Mouse (Mus musculus): ENCODE measurements at regions not wholly inside any gene's neighbourhood (a gene's known extent, or its start where the extent isn't known, plus 50 kb on each side); places are given as distances from the start of the nearest gene placed in this dataset.
A peak's percentile ranks its signal among the peaks of the same experiment; 100 is the strongest.
"Not testable (repeated sequence)": the region's sequence is repeated elsewhere in the genome, so short reads cannot be mapped to it uniquely, and the experiment has no call there.

DNA sequence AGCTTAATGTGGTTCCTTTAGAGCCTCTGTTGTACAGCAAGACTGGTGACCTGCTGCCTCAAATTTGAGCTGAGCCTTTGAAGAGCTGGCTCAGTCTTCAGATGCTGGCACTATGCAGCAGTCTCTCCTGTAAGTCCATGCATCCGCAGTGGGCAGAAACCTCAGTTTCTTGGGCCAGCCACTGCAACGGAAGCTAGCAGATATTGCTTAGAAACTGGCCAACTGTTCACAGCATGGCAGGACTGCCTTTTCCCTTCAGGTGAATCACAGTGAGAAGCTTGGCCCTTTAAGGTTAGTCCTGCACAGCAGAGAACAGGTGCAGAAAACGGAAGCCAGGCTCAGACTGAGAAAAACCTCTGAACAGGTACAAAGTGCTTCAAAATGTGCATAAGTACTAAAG, 1976.8 kb upstream of the G6pd2 start:
- DNase-seq = no peak

DNA sequence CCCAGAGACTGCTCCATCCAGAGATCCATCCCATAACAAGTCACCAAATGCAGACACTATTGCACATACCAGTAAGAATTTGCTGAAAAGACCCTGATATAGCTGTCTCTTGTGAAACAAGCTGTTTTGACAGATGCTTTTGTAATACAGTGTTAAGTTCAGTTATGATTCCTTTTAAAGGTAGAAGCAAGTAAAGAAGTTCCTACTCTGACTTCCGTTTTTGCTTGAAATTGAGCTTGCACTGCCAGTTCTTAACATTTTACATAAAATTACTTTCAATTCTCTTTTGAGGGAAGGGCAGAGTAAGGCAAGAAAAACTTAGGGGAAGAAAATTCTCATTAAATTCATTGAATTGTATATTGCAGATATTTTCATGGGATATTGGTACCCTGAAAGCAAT, 1962.9 kb upstream of the G6pd2 start:
- no peak for DNase-seq

DNA sequence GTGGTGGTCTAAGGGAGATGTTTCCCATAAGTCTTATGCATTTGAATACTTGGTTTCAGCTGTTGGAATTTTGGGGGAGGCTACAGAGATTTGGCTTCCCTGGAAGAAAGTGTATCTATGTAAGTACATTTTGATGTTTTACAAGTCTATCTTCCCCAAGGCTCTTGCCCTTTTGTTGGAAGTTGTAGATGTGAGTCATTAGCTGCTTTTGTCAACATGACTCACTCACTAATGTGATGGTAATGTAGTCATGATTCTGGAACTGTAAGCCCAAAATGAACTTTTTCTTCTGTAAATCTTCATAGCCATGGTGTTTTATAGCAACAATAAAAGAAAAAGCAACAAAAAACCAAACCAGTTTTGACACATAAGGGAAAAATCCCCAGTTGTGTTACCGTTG, 1961.0 kb upstream of the G6pd2 start:
- no peak for DNase-seq

DNA sequence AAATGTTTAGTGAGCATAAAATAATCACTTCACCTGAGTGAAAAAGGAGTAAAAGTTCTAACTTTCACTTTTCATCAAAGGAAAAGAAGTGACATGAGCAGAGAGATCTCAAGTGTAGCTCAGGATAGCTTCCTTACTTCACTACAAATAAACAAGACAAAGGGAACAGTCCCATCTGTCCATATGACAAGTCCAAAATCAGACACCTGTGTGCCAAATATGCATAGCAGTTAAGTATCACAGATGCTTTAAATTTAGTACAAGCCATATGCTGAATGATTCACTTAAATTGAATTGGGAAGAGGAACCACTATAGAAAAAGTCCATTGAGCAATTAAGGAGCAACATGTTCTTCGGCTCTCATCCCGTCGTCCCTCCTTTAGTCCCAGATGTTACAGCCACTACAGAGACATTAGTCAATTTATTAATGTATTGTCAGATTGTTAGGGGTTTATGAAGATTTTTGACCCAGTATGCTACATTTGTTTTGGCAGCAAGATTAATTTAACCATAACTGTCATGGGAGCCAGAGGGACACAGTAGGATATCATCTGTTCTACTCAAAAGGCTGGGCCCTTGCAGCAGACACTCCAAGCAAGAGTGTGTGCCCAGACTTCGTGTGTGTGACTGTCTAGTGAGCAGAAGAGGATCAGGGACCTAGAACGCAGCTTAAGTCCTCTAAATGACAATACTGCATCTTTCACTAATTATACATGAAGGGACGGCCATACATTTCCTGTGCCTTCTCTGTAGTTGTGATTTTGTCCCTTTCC, 1914.5 kb upstream of the G6pd2 start:
- DNase-seq = no peak

DNA sequence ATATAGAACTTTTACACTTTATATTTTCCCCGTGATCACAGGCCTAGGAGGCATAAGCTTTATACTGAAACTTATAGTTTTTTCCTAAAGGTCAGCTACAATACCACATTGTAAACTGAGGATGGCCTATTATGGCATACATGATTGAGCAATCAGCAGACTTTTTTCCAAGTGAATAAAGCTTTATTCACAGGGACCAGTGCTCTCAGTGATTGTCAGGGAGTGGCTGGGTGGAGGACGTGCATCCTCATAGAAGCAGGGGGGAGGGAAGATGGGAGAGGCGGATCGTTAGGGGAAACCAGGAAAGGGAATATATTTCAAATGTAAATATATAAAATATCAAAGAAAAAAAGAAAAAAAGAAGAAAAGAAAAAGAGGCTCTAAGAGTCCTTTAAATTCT, 1886.7 kb upstream of the G6pd2 start:
- DNase-seq = no peak

DNA sequence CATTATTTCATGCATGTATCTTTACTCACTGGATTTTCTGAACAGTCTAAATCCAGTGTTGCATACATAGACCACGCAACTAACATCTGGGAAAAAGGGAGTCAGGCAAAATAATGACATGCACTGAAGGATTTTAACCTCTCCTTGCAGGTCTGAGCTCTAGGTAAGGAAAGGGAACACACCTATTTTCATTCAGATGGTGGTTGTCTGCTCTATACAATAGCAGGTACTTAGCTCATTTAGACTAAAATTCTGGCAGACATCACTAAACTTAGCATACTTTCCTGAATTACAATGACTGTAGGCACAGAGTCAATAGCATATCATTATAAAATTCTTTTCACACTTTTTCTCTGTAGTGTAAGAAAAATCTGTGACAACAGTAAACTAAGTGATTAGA, 1867.8 kb upstream of the G6pd2 start:
- no peak for DNase-seq

DNA sequence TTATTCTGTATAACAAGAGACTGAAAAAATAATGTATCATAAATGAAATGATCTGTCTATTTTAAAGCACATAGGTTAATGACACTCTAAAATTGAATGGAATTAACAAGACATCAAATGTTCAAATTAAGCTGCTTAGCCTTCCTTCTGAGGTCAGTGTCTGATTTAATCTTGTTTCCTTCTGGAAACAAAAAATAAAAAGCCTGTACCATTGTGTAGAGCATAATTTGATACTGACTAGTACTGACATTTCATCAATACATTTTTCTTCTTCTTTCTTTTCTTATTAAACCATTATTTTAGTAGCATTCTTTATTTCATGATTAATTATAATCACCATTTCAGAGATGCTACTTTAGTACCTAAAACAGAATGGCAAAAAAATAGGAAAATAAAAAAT, 1862.9 kb upstream of the G6pd2 start:
- no peak for DNase-seq

DNA sequence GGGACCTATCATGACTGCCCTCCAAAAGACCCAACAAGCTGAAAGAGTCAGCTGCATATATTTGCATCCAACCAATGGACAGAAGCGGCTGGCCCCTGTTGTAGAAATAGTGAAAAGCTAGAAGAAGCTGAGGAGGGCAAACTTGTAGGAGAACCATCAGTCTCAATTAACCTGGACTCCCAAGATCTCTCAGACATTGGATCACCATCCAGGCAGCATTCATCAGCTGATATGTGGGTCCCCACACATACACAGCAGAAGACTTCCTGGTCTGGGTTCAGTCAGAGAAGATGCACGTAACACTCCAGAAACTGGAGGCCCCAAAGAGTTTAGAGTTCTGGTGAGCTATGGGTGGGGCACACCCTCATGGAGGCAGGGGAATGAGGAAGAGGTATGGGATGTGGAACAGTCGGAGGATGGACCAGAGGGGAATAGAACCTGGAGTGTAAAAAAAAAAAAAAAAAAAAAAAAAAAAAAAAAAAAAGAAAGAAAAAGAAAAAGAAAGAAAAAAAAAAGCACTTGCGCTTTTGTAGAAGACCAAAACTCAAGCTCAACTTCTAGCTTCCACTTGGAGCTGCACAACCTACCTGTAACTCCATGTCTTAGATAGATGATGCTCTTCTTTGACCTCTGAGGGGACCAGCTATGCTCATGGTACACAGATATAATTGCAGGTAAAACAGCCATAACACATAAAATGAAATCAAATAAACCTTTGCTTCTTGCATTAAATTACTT, 1860.6 kb upstream of the G6pd2 start:
- DNase-seq = no peak

DNA sequence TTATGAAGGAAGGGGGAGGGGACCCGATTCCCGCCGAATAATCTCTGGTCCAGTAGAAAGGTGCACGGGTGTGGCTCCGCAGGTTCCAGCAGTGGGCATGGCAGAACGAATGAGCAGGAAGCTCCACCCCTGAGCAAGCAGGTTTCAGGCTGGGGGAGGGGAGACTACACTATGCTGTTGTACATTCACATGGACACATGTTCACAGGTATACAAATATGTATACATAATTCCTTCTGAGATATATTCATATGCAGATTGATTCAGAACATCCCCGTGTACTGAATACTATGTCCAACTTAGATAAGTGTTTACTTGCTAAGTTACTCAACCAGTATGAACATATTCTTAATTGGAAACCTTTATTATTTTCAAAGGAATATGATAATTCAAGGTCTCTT, 1852.4 kb upstream of the G6pd2 start:
- DNase-seq = not testable (repeated sequence)

DNA sequence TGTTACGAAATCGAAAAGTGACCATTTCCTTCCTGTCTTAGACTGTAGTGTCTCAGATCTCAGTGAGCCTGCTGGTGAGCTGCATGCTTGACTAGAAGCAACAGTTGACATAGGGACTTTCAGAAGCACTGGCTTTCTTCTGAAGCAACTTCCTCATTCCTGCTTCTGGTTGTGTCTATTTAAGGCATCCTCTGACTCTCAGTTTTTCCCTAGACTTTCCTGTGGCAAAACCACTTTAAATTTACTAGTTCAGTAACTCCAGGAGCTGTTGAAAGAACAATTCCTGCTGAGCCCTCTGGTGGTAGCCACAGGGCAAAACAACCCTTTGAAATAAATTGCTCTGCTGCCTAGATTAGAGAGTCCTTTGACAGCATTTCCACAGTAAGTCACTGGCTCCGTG, 1811.9 kb upstream of the G6pd2 start:
- DNase-seq = peak; percentile 65

DNA sequence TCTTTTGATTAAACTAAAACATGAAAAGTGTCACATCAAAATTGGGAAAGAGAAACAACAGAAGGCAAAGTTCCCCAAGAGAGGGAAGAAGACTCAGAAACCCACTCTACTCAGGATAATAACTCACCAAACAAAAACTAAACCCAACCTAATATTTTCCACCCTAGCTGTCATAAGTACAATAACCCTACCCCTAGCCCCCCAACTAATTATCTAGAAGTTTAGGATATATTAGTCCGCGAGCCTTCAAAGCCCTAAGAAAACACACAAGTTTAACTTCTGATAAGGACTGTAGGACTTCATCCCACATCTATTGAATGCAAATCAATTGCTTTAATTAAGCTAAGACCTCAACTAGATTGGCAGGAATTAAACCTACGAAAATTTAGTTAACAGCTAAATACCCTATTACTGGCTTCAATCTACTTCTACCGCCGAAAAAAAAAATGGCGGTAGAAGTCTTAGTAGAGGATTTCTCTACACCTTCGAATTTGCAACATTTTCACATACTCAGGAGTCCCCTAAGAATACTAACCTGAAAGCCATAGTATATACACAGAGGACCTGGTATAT, 1765.9 kb upstream of the G6pd2 start:
- DNase-seq = not testable (repeated sequence)

DNA sequence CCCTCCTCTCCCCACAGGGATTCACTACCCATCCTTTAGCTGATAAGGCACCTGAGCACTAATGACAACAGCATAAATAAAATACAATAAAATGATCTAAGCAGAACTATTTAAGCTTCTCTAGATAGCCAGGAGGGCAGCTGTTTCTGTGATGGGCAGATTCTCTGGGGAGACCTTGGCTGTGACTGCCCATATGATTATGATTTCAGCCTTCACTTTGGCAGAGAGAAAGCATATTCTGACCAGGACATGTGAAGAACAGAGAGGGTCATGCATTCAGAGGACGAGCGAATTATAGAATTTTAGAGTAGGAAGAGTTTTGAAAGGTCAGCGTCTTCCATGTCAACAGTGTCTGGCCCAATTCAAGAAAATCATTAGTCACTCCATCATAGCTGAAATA, 1759.6 kb upstream of the G6pd2 start:
- no peak for DNase-seq

DNA sequence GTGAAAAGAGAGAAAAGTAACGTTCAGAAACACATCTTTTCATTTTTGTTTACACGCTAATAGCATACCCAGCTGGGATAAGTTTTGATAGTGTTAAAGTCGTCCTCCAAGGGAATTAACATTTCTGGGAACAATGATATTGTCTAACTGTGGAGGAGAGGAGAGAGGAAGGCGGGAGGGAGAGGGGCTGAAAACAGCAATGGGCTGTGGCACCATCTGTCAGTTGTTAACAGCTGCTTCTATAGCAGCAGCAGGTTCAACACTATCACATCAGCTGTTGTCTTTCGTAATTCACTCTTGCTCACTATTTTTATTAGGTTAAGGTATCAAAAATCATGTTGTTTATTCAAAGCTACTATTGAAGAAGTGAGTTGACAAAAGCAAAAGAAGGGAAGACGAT, 1747.4 kb upstream of the G6pd2 start:
- no peak for DNase-seq

Measured in layer of hippocampus, adult 9-11 months (tissue).